Mouse (Mus musculus): ENCODE data around the gene Cidec. TPM values are rescaled to one million over a fixed set of nuclear protein-coding genes. Genes with fewer than 3 reads are reported as not detected.

The Cidec gene
- polyA plus RNA-seq, 1 experiment from 2014 or later: not detected

DNA sequence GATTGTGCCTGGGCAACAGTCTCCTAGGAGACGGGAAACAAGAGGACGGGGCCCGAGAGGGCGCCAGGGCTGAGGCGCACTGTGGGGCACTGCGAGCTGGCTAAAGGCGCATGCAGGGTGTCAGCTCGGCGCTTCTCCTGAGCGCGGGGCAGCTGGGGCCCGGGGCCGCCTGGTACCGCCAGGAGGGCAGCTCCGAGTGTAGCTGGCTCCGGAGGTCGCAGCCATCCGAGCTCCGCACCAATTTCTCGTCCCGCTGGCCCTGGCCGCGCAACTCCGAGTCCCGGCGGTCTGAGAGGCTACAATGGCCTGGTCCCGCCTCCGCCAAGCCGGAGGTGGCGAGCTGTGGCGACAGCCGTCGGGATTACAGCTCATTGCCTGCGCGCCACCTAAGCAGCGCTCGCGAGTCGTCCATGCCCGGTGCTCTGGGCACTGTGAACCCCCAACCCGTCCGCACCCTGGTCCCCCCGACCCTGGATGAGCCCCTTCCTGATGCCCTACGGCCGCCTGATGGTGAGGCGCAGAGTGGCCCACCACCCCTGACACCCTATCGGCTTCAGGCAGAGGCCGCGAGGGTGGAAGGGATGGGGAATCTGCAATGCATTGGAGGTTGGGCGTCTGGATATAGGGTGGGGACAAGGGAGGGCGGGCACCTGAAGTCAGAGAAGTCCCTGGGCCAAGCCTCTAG lies 43.0 kb downstream of the Cidec start:
- ATAC-seq (ENCODE audit: low FRiP score, low TSS enrichment): peak; percentile 91
- Histone ChIP-seq H3K9me3 (ENCODE audit: control insufficient read depth, low read length) (no peaks in the 10 kb centered on the region), H3K4me2 (replicated peaks; ENCODE audit: low read depth, low read length) (peak overlapping the region; percentile 95), H3K27ac (ENCODE audit: low read depth, low read length) (peak overlapping the region; percentile 17; the same call in 1 of the 2 replicates), H3K27me3 (ENCODE audit: control insufficient read depth, insufficient read depth, low read length) (no peaks in the 10 kb centered on the region), H3K36me3 (ENCODE audit: control insufficient read depth, insufficient read depth, low read length) (peaks cover 34% of the 10 kb centered on the region), H3K4me1 (ENCODE audit: control insufficient read depth, insufficient read depth, low read length) (0 out of 2 replicates have a peak, but pooled peaks cover 7% of the 10 kb centered on the region), H3K4me3 (ENCODE audit: low read length) (peak overlapping the region; percentile 46), H3K9ac (ENCODE audit: low read depth, low read length) (peak overlapping the region; percentile 63)
- WGBS: 2% methylated on average over 51 of the region's 51 CpGs

DNA sequence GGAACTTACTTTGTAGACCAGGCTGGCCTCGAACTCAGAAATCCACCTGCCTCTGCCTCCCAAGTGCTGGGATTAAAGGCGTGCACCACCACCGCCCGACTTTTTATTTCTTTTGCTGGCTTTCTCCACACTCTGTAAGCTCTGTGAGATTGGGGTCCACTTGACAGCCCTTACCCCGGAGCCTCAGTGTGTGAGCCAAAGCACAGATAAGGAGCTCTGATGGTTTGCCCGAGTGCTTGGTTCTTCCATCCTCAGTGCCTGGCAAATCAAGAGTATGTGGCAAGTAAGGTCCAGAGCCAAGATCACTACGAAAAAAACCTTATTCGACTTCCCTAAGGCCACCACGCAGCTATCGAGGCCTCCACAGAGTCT lies 43.6 kb downstream of the Cidec start:
- H3K4me1 ChIP-seq (ENCODE audit: control insufficient read depth, insufficient read depth, low read length): 0 out of 2 replicates have a peak, but pooled peaks cover 7% of the 10 kb centered on the region
- 0 out of 2 replicates have a peak overlapping the region, but pooled peaks have one; percentile 17 for H3K27ac ChIP-seq (ENCODE audit: low read depth, low read length)
- peaks cover 40% of the 10 kb centered on the region for H3K36me3 ChIP-seq (ENCODE audit: control insufficient read depth, insufficient read depth, low read length)
- H3K9me3 ChIP-seq (ENCODE audit: control insufficient read depth, low read length): no peaks in the 10 kb centered on the region
- peak overlapping the region; percentile 95 for H3K4me2 ChIP-seq (replicated peaks; ENCODE audit: low read depth, low read length)
- no peak for ATAC-seq (ENCODE audit: low FRiP score, low TSS enrichment)
- peak overlapping the region; percentile 46 for H3K4me3 ChIP-seq (ENCODE audit: low read length)
- H3K27me3 ChIP-seq (ENCODE audit: control insufficient read depth, insufficient read depth, low read length): no peaks in the 10 kb centered on the region
- H3K9ac ChIP-seq (ENCODE audit: low read depth, low read length): peak overlapping the region; percentile 63
- WGBS: 36% methylated on average over 10 of the region's 10 CpGs

DNA sequence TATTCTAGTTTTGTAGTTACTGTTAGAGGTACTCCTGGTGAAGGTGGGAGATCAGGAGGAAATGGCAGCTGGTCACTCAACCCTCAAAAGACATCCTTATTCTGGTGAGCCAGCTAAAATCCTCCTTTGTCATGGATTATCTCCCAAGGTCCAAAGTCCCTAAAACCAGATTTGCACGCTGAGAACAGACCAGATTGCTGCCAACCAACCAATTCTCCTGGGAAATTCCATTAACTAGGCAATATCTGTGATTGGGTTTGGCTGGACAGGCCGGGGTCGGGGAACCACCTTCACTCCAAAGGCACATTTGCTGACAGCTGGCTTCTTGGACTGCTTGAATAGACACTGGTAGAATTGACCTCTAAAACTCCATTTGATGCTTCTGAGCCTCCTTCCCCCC lies 44.8 kb downstream of the Cidec start:
- Histone ChIP-seq H3K27ac (ENCODE audit: low read depth, low read length) (no peak overlapping the region), H3K4me2 (replicated peaks; ENCODE audit: low read depth, low read length) (no peak overlapping the region), H3K4me3 (ENCODE audit: low read length) (no peak overlapping the region), H3K4me1 (ENCODE audit: control insufficient read depth, insufficient read depth, low read length) (0 out of 2 replicates have a peak, but pooled peaks cover 7% of the 10 kb centered on the region), H3K27me3 (ENCODE audit: control insufficient read depth, insufficient read depth, low read length) (no peaks in the 10 kb centered on the region), H3K36me3 (ENCODE audit: control insufficient read depth, insufficient read depth, low read length) (peaks cover 53% of the 10 kb centered on the region), H3K9ac (ENCODE audit: low read depth, low read length) (no peak overlapping the region), H3K9me3 (ENCODE audit: control insufficient read depth, low read length) (no peaks in the 10 kb centered on the region)
- WGBS: 94% methylated on average over 3 of the region's 3 CpGs
- ATAC-seq (ENCODE audit: low FRiP score, low TSS enrichment): no peak

DNA sequence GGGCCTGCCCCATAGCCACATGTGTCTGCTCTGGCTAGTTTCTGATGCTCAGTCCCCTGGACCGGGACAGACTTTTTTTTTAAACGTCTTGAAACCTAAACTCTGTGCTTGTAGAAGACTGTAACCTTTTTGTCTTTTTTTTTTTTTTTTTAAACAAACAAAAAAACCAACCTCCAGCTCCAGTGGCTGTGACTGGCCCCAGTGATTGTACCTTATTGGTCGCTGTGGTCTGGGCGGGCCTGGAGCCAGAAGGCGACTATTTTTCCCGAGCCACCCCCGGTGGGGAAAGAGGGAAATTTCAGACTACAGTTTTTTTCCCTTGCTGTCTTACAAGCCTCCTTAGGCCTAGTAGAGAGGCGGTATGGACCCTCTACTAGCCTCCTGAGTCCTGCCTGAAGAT lies 46.6 kb downstream of the Cidec start, which contains the start of gene Ttll3:
Gene Ttll3, plus strand, starts transcription at position 301 of the 400 bp plus-strand sequence.
- H3K4me1 ChIP-seq (ENCODE audit: control insufficient read depth, insufficient read depth, low read length): 0 out of 2 replicates have a peak, but pooled peaks cover 7% of the 10 kb centered on the region
- H3K36me3 ChIP-seq (ENCODE audit: control insufficient read depth, insufficient read depth, low read length): peaks cover 70% of the 10 kb centered on the region
- no peaks in the 10 kb centered on the region for H3K27me3 ChIP-seq (ENCODE audit: control insufficient read depth, insufficient read depth, low read length)
- H3K4me2 ChIP-seq (replicated peaks; ENCODE audit: low read depth, low read length): no peak within 1 kb of the TSS
- H3K27ac ChIP-seq (ENCODE audit: low read depth, low read length): no peak within 1 kb of the TSS
- H3K9me3 ChIP-seq (ENCODE audit: control insufficient read depth, low read length): no peaks in the 10 kb centered on the region
- ATAC-seq (ENCODE audit: low FRiP score, low TSS enrichment): no peak
- H3K4me3 ChIP-seq (ENCODE audit: low read length): no peak within 1 kb of the TSS
- no peak within 1 kb of the TSS for H3K9ac ChIP-seq (ENCODE audit: low read depth, low read length)
- WGBS: 77% methylated on average over 8 of the region's 8 CpGs

DNA sequence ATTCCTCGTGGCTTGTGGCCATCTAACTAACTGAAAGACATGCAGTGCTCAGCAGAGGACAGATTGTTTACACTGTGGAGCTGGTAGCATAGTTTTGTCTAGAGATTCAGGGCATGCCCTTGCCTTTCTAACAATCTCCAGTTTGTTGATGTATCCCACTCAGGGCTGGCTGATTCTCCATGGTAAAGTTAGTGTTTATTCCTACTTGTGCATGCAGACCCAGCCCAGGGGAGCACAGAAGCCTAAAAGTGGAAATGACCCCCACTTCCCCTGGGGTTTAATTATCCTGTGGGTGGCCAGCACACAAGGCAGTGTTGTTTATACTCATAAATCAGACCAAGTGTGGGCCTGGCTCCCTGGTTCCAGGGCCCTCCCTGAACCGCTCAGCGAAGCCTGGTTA lies 49.5 kb downstream of the Cidec start:
- Histone ChIP-seq H3K27me3 (ENCODE audit: control insufficient read depth, insufficient read depth, low read length) (no peaks in the 10 kb centered on the region), H3K9ac (ENCODE audit: low read depth, low read length) (no peak overlapping the region), H3K9me3 (ENCODE audit: control insufficient read depth, low read length) (no peaks in the 10 kb centered on the region), H3K27ac (ENCODE audit: low read depth, low read length) (no peak overlapping the region), H3K4me3 (ENCODE audit: low read length) (no peak overlapping the region), H3K36me3 (ENCODE audit: control insufficient read depth, insufficient read depth, low read length) (peaks cover 99% of the 10 kb centered on the region), H3K4me2 (replicated peaks; ENCODE audit: low read depth, low read length) (no peak overlapping the region), H3K4me1 (ENCODE audit: control insufficient read depth, insufficient read depth, low read length) (no peaks in the 10 kb centered on the region)
- WGBS: 40% methylated on average over 3 of the region's 3 CpGs
- ATAC-seq (ENCODE audit: low FRiP score, low TSS enrichment): no peak

DNA sequence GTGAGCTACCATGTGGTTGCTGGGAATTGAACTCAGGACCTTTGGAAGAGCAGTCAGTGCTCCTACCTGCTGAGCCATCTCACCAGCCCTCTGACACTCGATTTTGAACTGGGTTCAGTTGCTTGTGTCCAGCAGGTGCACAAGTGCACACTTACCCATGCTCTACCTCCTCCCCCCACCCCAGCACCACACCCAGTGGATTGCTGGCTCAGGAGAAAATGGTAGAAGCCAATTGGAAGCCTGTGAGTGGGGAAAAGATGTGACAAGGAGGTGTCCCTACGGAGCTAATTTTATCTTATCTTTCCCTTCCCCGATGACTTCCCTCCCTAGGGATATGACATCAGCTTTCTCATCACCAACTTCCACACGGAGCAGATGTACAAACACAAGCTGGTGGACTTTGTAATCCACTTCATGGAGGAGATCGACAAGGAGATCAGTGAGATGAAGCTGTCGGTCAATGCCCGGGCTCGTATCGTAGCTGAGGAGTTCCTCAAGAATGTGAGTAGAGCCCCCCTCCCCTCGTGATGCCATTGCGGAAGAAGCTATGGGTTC lies 50.3 kb downstream of the Cidec start:
- H3K27ac ChIP-seq (ENCODE audit: low read depth, low read length): no peak overlapping the region
- WGBS: 87% methylated on average over 11 of the region's 11 CpGs
- H3K4me2 ChIP-seq (replicated peaks; ENCODE audit: low read depth, low read length): no peak overlapping the region
- no peak for ATAC-seq (ENCODE audit: low FRiP score, low TSS enrichment)
- H3K4me3 ChIP-seq (ENCODE audit: low read length): no peak overlapping the region
- no peaks in the 10 kb centered on the region for H3K4me1 ChIP-seq (ENCODE audit: control insufficient read depth, insufficient read depth, low read length)
- no peak overlapping the region for H3K9ac ChIP-seq (ENCODE audit: low read depth, low read length)
- peaks cover 99% of the 10 kb centered on the region for H3K36me3 ChIP-seq (ENCODE audit: control insufficient read depth, insufficient read depth, low read length)
- no peaks in the 10 kb centered on the region for H3K27me3 ChIP-seq (ENCODE audit: control insufficient read depth, insufficient read depth, low read length)
- H3K9me3 ChIP-seq (ENCODE audit: control insufficient read depth, low read length): no peaks in the 10 kb centered on the region

DNA sequence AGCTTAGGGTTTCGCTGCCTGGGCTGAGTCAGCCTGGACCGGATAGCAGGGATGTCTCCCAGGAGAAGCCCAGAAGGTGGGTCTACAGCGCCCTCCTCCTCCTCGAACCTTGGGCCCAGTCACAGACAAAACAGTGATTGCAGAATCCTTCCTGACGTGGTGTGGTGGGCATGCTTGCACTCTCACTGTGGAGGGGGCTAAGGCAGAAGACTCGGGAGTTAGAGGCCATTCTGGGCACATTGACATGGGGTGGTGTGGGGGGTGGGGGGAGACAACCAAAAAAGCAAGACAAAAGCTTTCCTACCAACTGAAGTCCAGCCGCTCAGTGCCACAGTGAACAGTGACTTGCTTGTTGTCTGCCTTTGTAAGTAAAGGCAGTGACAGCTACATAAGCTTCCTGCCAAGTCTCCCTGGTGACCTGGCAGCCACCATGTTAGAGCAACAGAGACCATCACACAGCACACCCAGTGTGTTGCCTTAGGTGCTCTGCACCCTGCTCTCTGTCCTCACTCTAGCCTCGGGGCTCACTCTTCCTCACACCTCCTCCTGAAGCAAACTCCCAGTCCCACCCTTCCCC lies 51.1 kb downstream of the Cidec start:
- Histone ChIP-seq H3K9ac (ENCODE audit: low read depth, low read length) (no peak overlapping the region), H3K36me3 (ENCODE audit: control insufficient read depth, insufficient read depth, low read length) (peaks cover 91% of the 10 kb centered on the region), H3K4me3 (ENCODE audit: low read length) (no peak overlapping the region), H3K27me3 (ENCODE audit: control insufficient read depth, insufficient read depth, low read length) (no peaks in the 10 kb centered on the region), H3K4me1 (ENCODE audit: control insufficient read depth, insufficient read depth, low read length) (peaks cover 1% of the 10 kb centered on the region; the same call in 1 of the 2 replicates), H3K27ac (ENCODE audit: low read depth, low read length) (no peak overlapping the region), H3K4me2 (replicated peaks; ENCODE audit: low read depth, low read length) (no peak overlapping the region), H3K9me3 (ENCODE audit: control insufficient read depth, low read length) (no peaks in the 10 kb centered on the region)
- no peak for ATAC-seq (ENCODE audit: low FRiP score, low TSS enrichment)
- WGBS: 94% methylated on average over 8 of the region's 8 CpGs

DNA sequence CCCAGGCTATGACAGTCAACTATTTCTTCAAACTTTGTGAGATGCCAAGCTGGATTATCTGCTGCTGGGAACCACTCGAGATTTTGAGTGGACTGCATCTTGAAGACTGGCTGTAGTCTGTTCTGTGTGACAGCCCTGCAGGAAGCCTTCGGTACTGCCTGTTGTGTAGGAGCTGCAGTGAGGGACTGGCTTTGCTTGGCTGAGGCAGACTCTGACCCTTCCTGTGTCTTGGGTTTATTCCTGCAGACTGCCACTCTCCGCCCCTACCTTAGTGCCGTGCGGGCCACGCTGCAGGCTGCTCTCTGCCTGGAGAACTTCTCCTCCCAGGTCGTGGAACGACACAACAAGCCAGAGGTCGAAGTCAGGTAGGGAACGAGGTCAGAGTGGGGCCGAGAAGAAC lies 55.1 kb downstream of the Cidec start:
- peaks cover 10% of the 10 kb centered on the region; the same call in 1 of the 2 replicates for H3K4me1 ChIP-seq (ENCODE audit: control insufficient read depth, insufficient read depth, low read length)
- no peak for ATAC-seq (ENCODE audit: low FRiP score, low TSS enrichment)
- H3K4me3 ChIP-seq (ENCODE audit: low read length): no peak overlapping the region; the same call in 1 of the 2 replicates
- no peaks in the 10 kb centered on the region for H3K27me3 ChIP-seq (ENCODE audit: control insufficient read depth, insufficient read depth, low read length)
- WGBS: 96% methylated on average over 11 of the region's 11 CpGs
- H3K9me3 ChIP-seq (ENCODE audit: control insufficient read depth, low read length): no peaks in the 10 kb centered on the region
- H3K4me2 ChIP-seq (replicated peaks; ENCODE audit: low read depth, low read length): no peak overlapping the region
- H3K36me3 ChIP-seq (ENCODE audit: control insufficient read depth, insufficient read depth, low read length): peaks cover 56% of the 10 kb centered on the region
- no peak overlapping the region for H3K27ac ChIP-seq (ENCODE audit: low read depth, low read length)
- no peak overlapping the region for H3K9ac ChIP-seq (ENCODE audit: low read depth, low read length)

DNA sequence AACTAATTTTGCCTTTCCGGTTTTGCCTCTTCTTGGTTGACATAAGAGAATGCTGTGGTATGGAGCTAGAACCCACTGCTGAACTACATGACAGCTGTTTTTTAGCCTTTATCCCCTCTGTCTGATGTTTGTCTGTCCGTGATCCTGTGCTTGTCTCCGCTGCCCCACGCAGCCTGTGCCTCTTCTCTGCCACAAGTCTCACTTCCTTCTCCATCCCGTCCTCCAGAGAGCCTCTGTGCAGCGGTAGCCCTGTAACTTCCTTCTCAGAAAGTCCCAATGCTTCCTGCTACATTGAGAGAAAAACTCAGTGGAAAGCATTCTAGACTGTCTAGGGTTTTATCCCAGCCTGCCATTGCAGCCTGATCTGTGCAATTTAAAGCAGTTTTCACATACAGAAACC lies 56.3 kb downstream of the Cidec start:
- H3K27ac ChIP-seq (ENCODE audit: low read depth, low read length): no peak overlapping the region
- no peak for ATAC-seq (ENCODE audit: low FRiP score, low TSS enrichment)
- H3K9me3 ChIP-seq (ENCODE audit: control insufficient read depth, low read length): no peaks in the 10 kb centered on the region
- peaks cover 10% of the 10 kb centered on the region; the same call in 1 of the 2 replicates for H3K4me1 ChIP-seq (ENCODE audit: control insufficient read depth, insufficient read depth, low read length)
- peak overlapping the region; percentile 70 for H3K4me2 ChIP-seq (replicated peaks; ENCODE audit: low read depth, low read length)
- 80% methylated on average over 6 of the region's 6 CpGs for WGBS
- H3K9ac ChIP-seq (ENCODE audit: low read depth, low read length): peak overlapping the region; percentile 90
- peaks cover 56% of the 10 kb centered on the region for H3K36me3 ChIP-seq (ENCODE audit: control insufficient read depth, insufficient read depth, low read length)
- no peaks in the 10 kb centered on the region for H3K27me3 ChIP-seq (ENCODE audit: control insufficient read depth, insufficient read depth, low read length)
- peak overlapping the region; percentile 99 for H3K4me3 ChIP-seq (ENCODE audit: low read length)
